ENCODE assay signal across 16 mouse cellular contexts in the genomic region with DNA sequence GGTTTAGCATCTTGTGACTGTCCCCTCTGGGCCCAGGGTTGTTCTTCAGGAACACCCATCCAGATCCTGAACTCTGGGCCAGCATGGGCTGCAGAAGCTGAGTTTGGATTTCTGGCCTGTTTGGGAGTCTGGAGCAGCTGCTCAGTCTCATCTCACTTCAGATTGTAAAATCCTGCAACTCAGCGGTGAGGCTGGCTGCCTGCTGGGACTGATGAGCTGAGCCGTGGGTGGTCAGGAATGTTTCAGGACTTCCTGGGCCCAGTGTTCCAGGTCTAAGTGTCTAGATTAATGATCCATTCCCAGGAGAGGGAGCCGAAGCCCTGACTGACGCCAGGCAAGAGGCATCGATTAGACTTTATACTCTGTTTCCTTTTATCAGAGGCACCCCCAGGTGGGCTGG.
DNase-seq lines count a peak whose midpoint lies in the region; ATAC-seq lines count a peak whose summit lies in the region.
"Had no signal": no experiment of that assay in that cellular context is flagged by ENCODE, and none has a peak within 500 bp of the region (broad histone marks: within the 10 kb centered on the region; RNA-seq: fewer than 3 reads in every experiment).

No protein-coding gene starts in this region.

- DNase-seq in right cerebral cortex, adult 18-20 months, result peak; percentile 48
- no peak for DNase-seq in right cerebral cortex, postnatal 25 days
- peak; percentile 95 for DNase-seq in kidney, adult 9 months
- DNase-seq in kidney, postnatal 4 days, result peak; percentile 52 to 68
- no peak for DNase-seq in adrenal gland, postnatal 10 days
- DNase-seq in limb, embryonic 10.5 days (ENCODE audit: low spot score), result no peak
- DNase-seq: B cell, adult 2 months; cerebellum, adult 2 months; heart, adult 18-20 months had no signal

- H3K9ac ChIP-seq in heart, embryonic 12.5 days, result no peak overlapping the region
- H3K9ac ChIP-seq: forebrain, embryonic 13.5 days; hindbrain, embryonic 14.5 days; liver, embryonic 12.5 days; midbrain, embryonic 15.5 days; neural tube, embryonic 13.5 days had no signal

- no peak overlapping the region for H3K4me3 ChIP-seq in limb, embryonic 10.5 days
- no peak overlapping the region for H3K4me3 ChIP-seq in heart, embryonic 12.5 days
- H3K4me3 ChIP-seq: forebrain, embryonic 13.5 days; liver, embryonic 12.5 days; midbrain, embryonic 15.5 days; neural tube, embryonic 13.5 days had no signal

- no peaks in the 10 kb centered on the region for H3K36me3 ChIP-seq in limb, embryonic 10.5 days
- no peaks in the 10 kb centered on the region for H3K36me3 ChIP-seq in heart, embryonic 12.5 days
- H3K36me3 ChIP-seq: liver, embryonic 12.5 days; midbrain, embryonic 15.5 days; neural tube, embryonic 13.5 days had no signal

- peaks cover 2% of the 10 kb centered on the region; the same call in 1 of the 2 replicates for H3K27me3 ChIP-seq in limb, embryonic 10.5 days (ENCODE audit: low read depth, poor library complexity, severe bottlenecking)
- H3K27me3 ChIP-seq in heart, embryonic 12.5 days (replicated peaks), result peaks cover 22% of the 10 kb centered on the region
- H3K27me3 ChIP-seq: forebrain, embryonic 13.5 days; liver, embryonic 12.5 days; midbrain, embryonic 15.5 days; neural tube, embryonic 13.5 days had no signal

- WGBS in limb, embryonic 10.5 days, result 48% methylated on average over 5 of the region's 5 CpGs
- 47% methylated on average over 5 of the region's 5 CpGs for WGBS in heart, embryonic 12.5 days

- H3K9me3 ChIP-seq in limb, embryonic 10.5 days (replicated peaks), result no peaks in the 10 kb centered on the region
- no peaks in the 10 kb centered on the region for H3K9me3 ChIP-seq in heart, embryonic 12.5 days (replicated peaks)
- H3K9me3 ChIP-seq: forebrain, embryonic 13.5 days; liver, embryonic 12.5 days; midbrain, embryonic 15.5 days; neural tube, embryonic 13.5 days had no signal

- no peak for ATAC-seq in heart, embryonic 12.5 days (ENCODE audit: insufficient number of reproducible peaks, low FRiP score)
- ATAC-seq: forebrain, embryonic 13.5 days; intestine, embryonic 16.5 days; liver, embryonic 12.5 days; midbrain, embryonic 15.5 days had no signal

- no peak overlapping the region for H3K27ac ChIP-seq in limb, embryonic 10.5 days
- H3K27ac ChIP-seq in heart, embryonic 12.5 days (ENCODE audit: poor library complexity, severe bottlenecking), result no peak overlapping the region
- H3K27ac ChIP-seq: forebrain, embryonic 13.5 days; hindbrain, embryonic 14.5 days; liver, embryonic 12.5 days; midbrain, embryonic 15.5 days; neural tube, embryonic 13.5 days had no signal

- H3K4me1 ChIP-seq in limb, embryonic 10.5 days, result peaks cover 8% of the 10 kb centered on the region; the same call in 1 of the 2 replicates
- peaks cover 4% of the 10 kb centered on the region; the same call in 1 of the 2 replicates for H3K4me1 ChIP-seq in heart, embryonic 12.5 days (replicated peaks)
- H3K4me1 ChIP-seq: forebrain, embryonic 13.5 days; liver, embryonic 12.5 days; midbrain, embryonic 15.5 days; neural tube, embryonic 13.5 days had no signal

- no peak overlapping the region for H3K4me2 ChIP-seq in heart, embryonic 12.5 days
- H3K4me2 ChIP-seq: forebrain, embryonic 13.5 days; hindbrain, embryonic 14.5 days; liver, embryonic 12.5 days; midbrain, embryonic 15.5 days; neural tube, embryonic 13.5 days had no signal

Comparison
In these comparisons a context has a peak if more than half of its experiments do, and no peak if none do; other contexts are left out.
1. DNase-seq: peak in right cerebral cortex, adult 18-20 months (single experiment), kidney, adult 9 months (single experiment) and kidney, postnatal 4 days (2 of 2); none in right cerebral cortex, postnatal 25 days (single experiment), adrenal gland, postnatal 10 days (single experiment) and limb, embryonic 10.5 days (single experiment).